Mouse (Mus musculus): ENCODE measurements around the gene 9130008F23Rik.

- TF ChIP-seq EP300 (IDR thresholded peaks at IDR 0.05; ENCODE audit: low read length) (no peak), ZMIZ1 (IDR thresholded peaks at IDR 0.05; ENCODE audit: low read depth, low read length) (no peak), MEF2A (IDR thresholded peaks at IDR 0.05; ENCODE audit: borderline replicate concordance, low read depth, low read length) (no peak), MAZ (IDR thresholded peaks at IDR 0.05; ENCODE audit: low read depth, low read length) (no peak), CTCF (conservative IDR thresholded peaks at IDR 0.05 in 1 of 2, IDR thresholded peaks at IDR 0.05 in 1 of 2; ENCODE audit: low read depth in 2 of 2, low read length in 2 of 2) (no peak), POLR2AphosphoS2 (IDR thresholded peaks at IDR 0.05; ENCODE audit: low read depth, low read length) (no peak), GABPA (IDR thresholded peaks at IDR 0.05; ENCODE audit: insufficient replicate concordance, low read depth, low read length) (no peak), JUN (IDR thresholded peaks at IDR 0.05; ENCODE audit: insufficient read depth, low read depth, low read length) (no peak), POLR2A (IDR thresholded peaks at IDR 0.05; ENCODE audit: low read depth, low read length) (no peak), JUND (conservative IDR thresholded peaks at IDR 0.05; ENCODE audit: low read depth, low read length) (no peak), TBP (conservative IDR thresholded peaks at IDR 0.05; ENCODE audit: low read depth, low read length) (no peak)
Observed at GRCm38 (mm10) chr17:40887849-40888536, 7.6 kb upstream of the 9130008F23Rik start.
